Mouse (Mus musculus) hindbrain, embryonic 16.5 days (tissue): ENCODE measurements around the gene Fuk. TPM values are rescaled to one million over a fixed set of nuclear protein-coding genes. Genes with fewer than 3 reads are reported as not detected.

ENCODE experiments used
- ATAC-seq: fragments of 200-750 bp; cut with Nextera tagmentation; 2 replicates; pipeline ENCODE4 v1.8.0; 2017; ENCODE audit warnings: moderate TSS enrichment, moderate library complexity
- H3K27ac ChIP-seq: fragments of 300-500 bp; sonication (generic); 2 replicates; pipeline ENCODE4 v1.5.1; 2014; ENCODE audit warnings: low read depth, mild to moderate bottlenecking, control low read depth, low read length, moderate library complexity
- H3K27me3 ChIP-seq: fragments of 300-500 bp; sonication (generic); replicated peaks from 2 replicates; pipeline ENCODE4 v1.6.1; 2014; ENCODE audit warnings: low read length; ENCODE audit not compliant: control insufficient read depth, insufficient read depth
- H3K36me3 ChIP-seq: fragments of 300-500 bp; sonication (generic); 2 replicates; pipeline ENCODE4 v1.6.1; 2014; ENCODE audit warnings: mild to moderate bottlenecking, low read length, moderate library complexity, mixed read lengths; ENCODE audit not compliant: control insufficient read depth, insufficient read depth
- H3K4me1 ChIP-seq: fragments of 300-500 bp; sonication (generic); 2 replicates; pipeline ENCODE4 v1.6.1; 2014; ENCODE audit warnings: low read depth, low read length; ENCODE audit not compliant: control insufficient read depth, insufficient read depth
- H3K4me2 ChIP-seq: fragments of 300-500 bp; sonication (generic); 2 replicates; pipeline ENCODE4 v1.6.1; 2014; ENCODE audit warnings: mild to moderate bottlenecking, low read length, control low read depth, moderate library complexity
- H3K4me3 ChIP-seq: fragments of 300-500 bp; sonication (generic); 2 replicates; pipeline ENCODE4 v1.5.1; 2014; ENCODE audit warnings: mild to moderate bottlenecking, low read length, control low read depth, moderate library complexity
- H3K9ac ChIP-seq: fragments of 300-500 bp; sonication (generic); 2 replicates; pipeline ENCODE4 v1.6.1; 2014; ENCODE audit warnings: low read depth, mild to moderate bottlenecking, control low read depth, low read length, moderate library complexity
- H3K9me3 ChIP-seq: fragments of 300-500 bp; sonication (generic); 2 replicates; pipeline ENCODE4 v1.6.1; 2014; ENCODE audit warnings: mild to moderate bottlenecking, low read length, moderate library complexity; ENCODE audit not compliant: control insufficient read depth
- WGBS: fragments of 180-500 bp; shearing (Covaris S2); extraction: QIAGEN DNeasy Blood & Tissue Kit; methylation state at CpG from one replicate; pipeline ENCODE4 v1.1.7; 2014; 5-methylcytosine and 5-hydroxymethylcytosine counted together
- polyA plus RNA-seq: library from polyadenylated mRNA; unstranded; fragments of >200 nt; fragmentation: Nextera tagmentation; extraction: Ambion mirVana; gene quantifications from 2 replicates; pipeline ENCODE4 v1.2.1, GENCODE M21; 2015

Gene Fuk
- polyA plus RNA-seq, result 7.2 and 8.1 TPM in 2 replicates

- peak; percentile 98 for ATAC-seq
- Histone ChIP-seq H3K36me3 (no peaks in the 10 kb centered on the region), H3K4me1 (peaks cover 5% of the 10 kb centered on the region; the same call in 1 of the 2 replicates), H3K9ac (peak within 1 kb of the TSS; percentile 81), H3K27me3 (no peaks in the 10 kb centered on the region), H3K4me3 (peak within 1 kb of the TSS; percentile 74), H3K4me2 (peak within 1 kb of the TSS; percentile 70), H3K9me3 (no peaks in the 10 kb centered on the region), H3K27ac (no peak within 1 kb of the TSS)
- WGBS, result 3% methylated on average over 30 of the region's 30 CpGs
Measured at GRCm38 (mm10) chr8:110901839-110902578, at the start of gene Fuk. TSS of gene Fuk (minus strand) at chr8:110902488.

- H3K9me3 ChIP-seq, result no peaks in the 10 kb centered on the region
- H3K27ac ChIP-seq, result peak overlapping the region; percentile 19
- H3K9ac ChIP-seq, result no peak overlapping the region
- peak overlapping the region; percentile 32; the same call in 1 of the 2 replicates for H3K4me2 ChIP-seq
- no peaks in the 10 kb centered on the region for H3K36me3 ChIP-seq
- WGBS, result 63% methylated on average over 17 of the region's 17 CpGs
- H3K27me3 ChIP-seq, result no peaks in the 10 kb centered on the region
- H3K4me1 ChIP-seq, result no peaks in the 10 kb centered on the region; the same call in 1 of the 2 replicates
- ATAC-seq, result peak; percentile 87
- H3K4me3 ChIP-seq, result no peak overlapping the region
Measured at GRCm38 (mm10) chr8:110950065-110950484, 47.8 kb upstream of the Fuk start.

DNA sequence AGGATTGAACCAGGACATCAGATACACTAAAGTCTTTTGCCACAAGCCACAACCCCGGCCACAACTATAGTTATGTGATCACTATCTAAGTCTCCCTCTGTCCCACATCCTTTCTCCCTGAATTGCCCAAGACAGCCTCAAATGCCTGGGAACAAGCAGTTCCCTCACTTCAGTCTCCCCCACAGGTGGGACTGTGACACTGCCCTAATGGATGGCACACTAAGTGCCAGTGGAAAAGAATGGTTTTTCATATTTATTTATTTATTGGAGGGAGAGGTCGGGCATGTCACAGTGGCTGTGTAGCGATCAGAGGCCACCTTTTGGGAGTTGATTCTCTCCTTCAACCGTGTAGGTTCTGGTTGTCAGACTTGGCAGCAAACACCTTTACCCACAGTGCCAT lies 43.4 kb upstream of the Fuk start:
- Histone ChIP-seq H3K4me1 (0 out of 2 replicates have a peak, but pooled peaks cover 4% of the 10 kb centered on the region), H3K9me3 (no peaks in the 10 kb centered on the region), H3K27me3 (no peaks in the 10 kb centered on the region), H3K36me3 (no peaks in the 10 kb centered on the region), H3K27ac (no peak overlapping the region), H3K4me2 (no peak overlapping the region), H3K4me3 (no peak overlapping the region), H3K9ac (no peak overlapping the region)
- WGBS, result 76% methylated on average over 4 of the region's 4 CpGs
- no peak for ATAC-seq

GRCm38 (mm10) chr8:110944276-110944876 lies 42.1 kb upstream of the Fuk start:
- Histone ChIP-seq H3K36me3 (no peaks in the 10 kb centered on the region), H3K4me3 (no peak overlapping the region), H3K9me3 (no peaks in the 10 kb centered on the region), H3K27ac (no peak overlapping the region), H3K4me2 (no peak overlapping the region), H3K4me1 (0 out of 2 replicates have a peak, but pooled peaks cover 4% of the 10 kb centered on the region), H3K27me3 (no peaks in the 10 kb centered on the region), H3K9ac (no peak overlapping the region)
- 94% methylated on average over 7 of the region's 7 CpGs for WGBS
- no peak for ATAC-seq

- H3K4me1 ChIP-seq, result 0 out of 2 replicates have a peak, but pooled peaks cover 4% of the 10 kb centered on the region
- no peaks in the 10 kb centered on the region for H3K36me3 ChIP-seq
- no peak overlapping the region for H3K9ac ChIP-seq
- 47% methylated on average over 10 of the region's 10 CpGs for WGBS
- no peak overlapping the region for H3K4me3 ChIP-seq
- no peaks in the 10 kb centered on the region for H3K9me3 ChIP-seq
- peak; percentile 63 for ATAC-seq
- H3K27me3 ChIP-seq, result no peaks in the 10 kb centered on the region
- H3K4me2 ChIP-seq, result no peak overlapping the region
- H3K27ac ChIP-seq, result no peak overlapping the region
Measured at GRCm38 (mm10) chr8:110941453-110941948, 39.2 kb upstream of the Fuk start.

GRCm38 (mm10) chr8:110940682-110941452 lies 38.6 kb upstream of the Fuk start:
- Histone ChIP-seq H3K4me2 (no peak overlapping the region), H3K9me3 (no peaks in the 10 kb centered on the region), H3K4me3 (no peak overlapping the region), H3K9ac (no peak overlapping the region), H3K36me3 (no peaks in the 10 kb centered on the region), H3K27me3 (no peaks in the 10 kb centered on the region), H3K4me1 (0 out of 2 replicates have a peak, but pooled peaks cover 4% of the 10 kb centered on the region), H3K27ac (no peak overlapping the region)
- ATAC-seq, result no peak
- 86% methylated on average over 15 of the region's 15 CpGs for WGBS

DNA sequence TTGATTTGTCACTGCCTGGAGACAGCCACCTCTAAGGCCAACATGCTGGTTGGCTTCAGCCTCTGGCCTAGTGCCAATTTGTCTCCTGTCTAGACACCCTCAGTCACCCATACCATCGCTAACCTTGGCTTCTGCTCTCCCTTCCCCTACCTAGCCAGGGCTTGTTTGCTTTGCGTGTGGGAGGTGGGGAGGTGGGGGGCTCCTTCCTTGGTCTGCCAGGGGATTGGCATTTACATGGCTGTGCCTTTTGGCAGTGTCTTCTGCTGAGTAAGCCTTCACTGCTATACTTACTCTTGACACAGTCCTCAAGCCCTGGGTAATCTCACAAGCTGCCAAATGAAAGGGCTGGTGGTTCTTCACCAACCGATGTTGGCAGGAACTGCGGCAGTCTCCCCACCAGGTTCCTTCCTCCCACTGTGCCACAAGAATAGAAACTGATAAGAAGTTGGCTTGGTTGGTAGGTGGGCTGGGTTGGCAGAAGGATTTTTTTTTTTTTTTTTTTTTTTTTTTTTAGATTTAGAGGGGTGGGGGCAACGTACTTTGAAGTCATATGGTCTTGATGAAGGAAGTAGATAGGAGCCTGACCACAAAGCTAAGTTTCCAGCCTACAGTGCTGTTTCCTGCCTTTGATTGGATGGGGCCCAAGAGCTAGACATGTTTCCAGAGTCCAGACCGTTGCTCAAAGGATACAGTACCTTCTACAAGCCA lies 36.7 kb upstream of the Fuk start:
- Histone ChIP-seq H3K36me3 (no peaks in the 10 kb centered on the region), H3K27me3 (no peaks in the 10 kb centered on the region), H3K4me1 (0 out of 2 replicates have a peak, but pooled peaks cover 4% of the 10 kb centered on the region), H3K9me3 (no peaks in the 10 kb centered on the region), H3K4me2 (no peak overlapping the region), H3K9ac (no peak overlapping the region), H3K27ac (peak overlapping the region; percentile 19; the same call in 1 of the 2 replicates), H3K4me3 (no peak overlapping the region)
- peak; percentile 72; the same call in 1 of the 2 replicates for ATAC-seq
- WGBS, result 68% methylated on average over 6 of the region's 6 CpGs

- no peak for ATAC-seq
- Histone ChIP-seq H3K27ac (no peak overlapping the region), H3K4me3 (no peak overlapping the region), H3K27me3 (no peaks in the 10 kb centered on the region), H3K9me3 (no peaks in the 10 kb centered on the region), H3K9ac (no peak overlapping the region), H3K36me3 (no peaks in the 10 kb centered on the region), H3K4me2 (no peak overlapping the region), H3K4me1 (peaks cover 4% of the 10 kb centered on the region; the same call in 1 of the 2 replicates)
- 90% methylated on average over 12 of the region's 12 CpGs for WGBS
Measured at GRCm38 (mm10) chr8:110936217-110936616, 33.9 kb upstream of the Fuk start.
